19 mouse cellular contexts compared by ENCODE assay signal in genomic region chr7:34672916-34673315, GRCm38 (mm10). TPM values are rescaled to one million over a fixed set of nuclear protein-coding genes. Genes with fewer than 3 reads are reported as not detected.
"Had no signal": no experiment of that assay in that cellular context is flagged by ENCODE, and none has a peak within 500 bp of the region (broad histone marks: within the 10 kb centered on the region; RNA-seq: fewer than 3 reads in every experiment).

No protein-coding gene starts in this region.

- H3K4me1 ChIP-seq: liver, embryonic 13.5 days; liver, embryonic 15.5 days; lung, embryonic 15.5 days had no signal

- H3K9ac ChIP-seq: liver, embryonic 13.5 days; liver, embryonic 15.5 days; liver, postnatal 0 days; lung, embryonic 15.5 days; stomach, embryonic 15.5 days had no signal

- DNase-seq: liver, embryonic 13.5 days; liver, postnatal 0 days; lung, adult 2 months; lung, postnatal 14 days; lung, postnatal 36 days; midbrain, embryonic 14.5 days; right cerebral cortex, postnatal 25 days; thymus, adult 2 months; thymus, postnatal 25 days; thymus, postnatal 4 days had no signal

- ATAC-seq: liver, postnatal 0 days; lung, postnatal 0 days had no signal

- H3K27ac ChIP-seq: liver, embryonic 13.5 days; liver, embryonic 15.5 days; lung, embryonic 15.5 days; macrophage; stomach, embryonic 15.5 days; stomach, postnatal 0 days had no signal

- H3K36me3 ChIP-seq: liver, embryonic 13.5 days; liver, embryonic 15.5 days; lung, embryonic 15.5 days; stomach, embryonic 15.5 days had no signal

- H3K4me3 ChIP-seq: liver, embryonic 13.5 days; liver, embryonic 15.5 days; lung, embryonic 15.5 days; megakaryocyte, embryonic 14.5 days; stomach, embryonic 15.5 days had no signal

- H3K9me3 ChIP-seq: liver, embryonic 13.5 days; liver, embryonic 15.5 days; lung, embryonic 15.5 days; megakaryocyte, embryonic 14.5 days; stomach, embryonic 15.5 days had no signal

- H3K4me2 ChIP-seq: liver, embryonic 13.5 days; liver, embryonic 15.5 days; lung, embryonic 15.5 days; midbrain, embryonic 11.5 days; stomach, embryonic 15.5 days had no signal

RNA-seq across cellular contexts. Expression of gene Kctd15, which starts 16.4 kb away (rescaled TPM):
- total RNA-seq: neutrophil, adult 5-6 weeks had no signal
- polyA plus RNA-seq: macrophage had no signal
